Mouse (Mus musculus): ENCODE measurements around the gene Il34. TPM values are rescaled to one million over a fixed set of nuclear protein-coding genes. Genes with fewer than 3 reads are reported as not detected.

Gene Il34
- polyA plus RNA-seq, 1 experiment from 2014 or later: 0.24 TPM

- Histone ChIP-seq H3K9me3 (no peaks in the 10 kb centered on the region), H3K4me1 (no peaks in the 10 kb centered on the region), H3K27ac (replicated peaks) (no peak overlapping the region), H3K4me3 (no peak overlapping the region), H3K27me3 (replicated peaks; ENCODE audit: low read depth, poor library complexity, severe bottlenecking) (no peaks in the 10 kb centered on the region), H3K36me3 (replicated peaks) (no peaks in the 10 kb centered on the region)
- 68% methylated on average over 6 of the region's 6 CpGs for WGBS
- no peak for DNase-seq (ENCODE audit: low spot score)
Measured at GRCm38 (mm10) chr8:110761988-110762387, 43.7 kb downstream of the Il34 start.

- H3K36me3 ChIP-seq (replicated peaks): no peaks in the 10 kb centered on the region
- no peak for DNase-seq (ENCODE audit: low spot score)
- H3K4me3 ChIP-seq: no peak overlapping the region
- WGBS: 62% methylated on average over 5 of the region's 5 CpGs
- H3K27me3 ChIP-seq (replicated peaks; ENCODE audit: low read depth, poor library complexity, severe bottlenecking): no peaks in the 10 kb centered on the region
- no peaks in the 10 kb centered on the region for H3K9me3 ChIP-seq
- no peak overlapping the region for H3K27ac ChIP-seq (replicated peaks)
- no peaks in the 10 kb centered on the region for H3K4me1 ChIP-seq
Measured at GRCm38 (mm10) chr8:110761185-110761584, 44.5 kb downstream of the Il34 start.

- Histone ChIP-seq H3K4me3 (no peak overlapping the region), H3K27me3 (replicated peaks; ENCODE audit: low read depth, poor library complexity, severe bottlenecking) (no peaks in the 10 kb centered on the region), H3K4me1 (peaks cover 2% of the 10 kb centered on the region), H3K36me3 (replicated peaks) (no peaks in the 10 kb centered on the region), H3K27ac (replicated peaks) (no peak overlapping the region), H3K9me3 (no peaks in the 10 kb centered on the region)
- DNase-seq (ENCODE audit: low spot score): no peak
- 73% methylated on average over 7 of the region's 7 CpGs for WGBS
Measured at GRCm38 (mm10) chr8:110760280-110760940, 45.3 kb downstream of the Il34 start.

GRCm38 (mm10) chr8:110756196-110756595 lies 49.5 kb downstream of the Il34 start:
- WGBS: 87% methylated on average over 5 of the region's 5 CpGs
- Histone ChIP-seq H3K4me3 (no peak overlapping the region), H3K4me1 (peaks cover 11% of the 10 kb centered on the region), H3K27me3 (replicated peaks; ENCODE audit: low read depth, poor library complexity, severe bottlenecking) (no peaks in the 10 kb centered on the region), H3K36me3 (replicated peaks) (no peaks in the 10 kb centered on the region), H3K27ac (replicated peaks) (no peak overlapping the region), H3K9me3 (no peaks in the 10 kb centered on the region)
- DNase-seq (ENCODE audit: low spot score): no peak

- H3K36me3 ChIP-seq (replicated peaks): no peaks in the 10 kb centered on the region
- H3K4me3 ChIP-seq: no peak overlapping the region
- H3K4me1 ChIP-seq: peaks cover 11% of the 10 kb centered on the region
- H3K9me3 ChIP-seq: no peaks in the 10 kb centered on the region
- H3K27me3 ChIP-seq (replicated peaks; ENCODE audit: low read depth, poor library complexity, severe bottlenecking): no peaks in the 10 kb centered on the region
- 61% methylated on average over 15 of the region's 15 CpGs for WGBS
- DNase-seq (ENCODE audit: low spot score): no peak
- no peak overlapping the region for H3K27ac ChIP-seq (replicated peaks)
Measured at GRCm38 (mm10) chr8:110755511-110756170, 50.1 kb downstream of the Il34 start.

GRCm38 (mm10) chr8:110754713-110755112 lies 51.0 kb downstream of the Il34 start:
- 63% methylated on average over 4 of the region's 4 CpGs for WGBS
- H3K27me3 ChIP-seq (replicated peaks; ENCODE audit: low read depth, poor library complexity, severe bottlenecking): no peaks in the 10 kb centered on the region
- no peak for DNase-seq (ENCODE audit: low spot score)
- H3K36me3 ChIP-seq (replicated peaks): no peaks in the 10 kb centered on the region
- peaks cover 11% of the 10 kb centered on the region for H3K4me1 ChIP-seq
- no peak overlapping the region for H3K4me3 ChIP-seq
- H3K9me3 ChIP-seq: no peaks in the 10 kb centered on the region
- no peak overlapping the region for H3K27ac ChIP-seq (replicated peaks)

- H3K36me3 ChIP-seq (replicated peaks): no peaks in the 10 kb centered on the region
- no peak for DNase-seq (ENCODE audit: low spot score)
- no peak overlapping the region for H3K27ac ChIP-seq (replicated peaks)
- 79% methylated on average over 5 of the region's 5 CpGs for WGBS
- 0 out of 2 replicates have a peak, but pooled peaks cover 4% of the 10 kb centered on the region for H3K27me3 ChIP-seq (replicated peaks; ENCODE audit: low read depth, poor library complexity, severe bottlenecking)
- peaks cover 17% of the 10 kb centered on the region for H3K4me1 ChIP-seq
- no peaks in the 10 kb centered on the region for H3K9me3 ChIP-seq
- H3K4me3 ChIP-seq: no peak overlapping the region
Measured at GRCm38 (mm10) chr8:110751490-110751889, 54.2 kb downstream of the Il34 start.

- DNase-seq (ENCODE audit: low spot score): no peak
- no peak overlapping the region for H3K27ac ChIP-seq (replicated peaks)
- no peaks in the 10 kb centered on the region for H3K9me3 ChIP-seq
- H3K4me1 ChIP-seq: peaks cover 16% of the 10 kb centered on the region
- WGBS: 52% methylated on average over 13 of the region's 13 CpGs
- H3K36me3 ChIP-seq (replicated peaks): no peaks in the 10 kb centered on the region
- H3K4me3 ChIP-seq: no peak overlapping the region
- H3K27me3 ChIP-seq (replicated peaks; ENCODE audit: low read depth, poor library complexity, severe bottlenecking): 0 out of 2 replicates have a peak, but pooled peaks cover 4% of the 10 kb centered on the region
Measured at GRCm38 (mm10) chr8:110750269-110750668, 55.5 kb downstream of the Il34 start.

- no peak overlapping the region for H3K27ac ChIP-seq (replicated peaks)
- H3K4me3 ChIP-seq: no peak overlapping the region
- H3K36me3 ChIP-seq (replicated peaks): no peaks in the 10 kb centered on the region
- WGBS: 61% methylated on average over 10 of the region's 10 CpGs
- H3K4me1 ChIP-seq: peaks cover 9% of the 10 kb centered on the region
- no peaks in the 10 kb centered on the region for H3K9me3 ChIP-seq
- 0 out of 2 replicates have a peak, but pooled peaks cover 4% of the 10 kb centered on the region for H3K27me3 ChIP-seq (replicated peaks; ENCODE audit: low read depth, poor library complexity, severe bottlenecking)
- DNase-seq (ENCODE audit: low spot score): no peak
Measured at GRCm38 (mm10) chr8:110749500-110750170, 56.1 kb downstream of the Il34 start.

- Histone ChIP-seq H3K4me3 (no peak overlapping the region), H3K27me3 (replicated peaks; ENCODE audit: low read depth, poor library complexity, severe bottlenecking) (0 out of 2 replicates have a peak, but pooled peaks cover 4% of the 10 kb centered on the region), H3K4me1 (peaks cover 7% of the 10 kb centered on the region; the same call in 1 of the 2 replicates), H3K36me3 (replicated peaks) (peaks cover 8% of the 10 kb centered on the region), H3K27ac (replicated peaks) (no peak overlapping the region), H3K9me3 (no peaks in the 10 kb centered on the region)
- WGBS: 64% methylated on average over 9 of the region's 9 CpGs
- DNase-seq (ENCODE audit: low spot score): no peak
Measured at GRCm38 (mm10) chr8:110746661-110747060, 59.1 kb downstream of the Il34 start.

- 0 out of 2 replicates have a peak, but pooled peaks cover 4% of the 10 kb centered on the region for H3K27me3 ChIP-seq (replicated peaks; ENCODE audit: low read depth, poor library complexity, severe bottlenecking)
- H3K4me1 ChIP-seq: peaks cover 7% of the 10 kb centered on the region; the same call in 1 of the 2 replicates
- DNase-seq (ENCODE audit: low spot score): no peak
- H3K4me3 ChIP-seq: no peak overlapping the region
- no peaks in the 10 kb centered on the region for H3K9me3 ChIP-seq
- H3K36me3 ChIP-seq (replicated peaks): peaks cover 23% of the 10 kb centered on the region
- no peak overlapping the region for H3K27ac ChIP-seq (replicated peaks)
- WGBS: 91% methylated on average over 10 of the region's 10 CpGs
Measured at GRCm38 (mm10) chr8:110745162-110745561, 60.6 kb downstream of the Il34 start.

- 84% methylated on average over 5 of the region's 5 CpGs for WGBS
- Histone ChIP-seq H3K9me3 (no peaks in the 10 kb centered on the region), H3K4me1 (peaks cover 7% of the 10 kb centered on the region; the same call in 1 of the 2 replicates), H3K27ac (replicated peaks) (no peak overlapping the region), H3K4me3 (no peak overlapping the region), H3K36me3 (replicated peaks) (peaks cover 50% of the 10 kb centered on the region), H3K27me3 (replicated peaks; ENCODE audit: low read depth, poor library complexity, severe bottlenecking) (no peaks in the 10 kb centered on the region)
- no peak for DNase-seq (ENCODE audit: low spot score)
Measured at GRCm38 (mm10) chr8:110742452-110742818, 63.3 kb downstream of the Il34 start.

Data from embryonic facial prominence, embryonic 10.5 days (tissue).